8 mouse cellular contexts compared by ENCODE assay signal in the genomic region with DNA sequence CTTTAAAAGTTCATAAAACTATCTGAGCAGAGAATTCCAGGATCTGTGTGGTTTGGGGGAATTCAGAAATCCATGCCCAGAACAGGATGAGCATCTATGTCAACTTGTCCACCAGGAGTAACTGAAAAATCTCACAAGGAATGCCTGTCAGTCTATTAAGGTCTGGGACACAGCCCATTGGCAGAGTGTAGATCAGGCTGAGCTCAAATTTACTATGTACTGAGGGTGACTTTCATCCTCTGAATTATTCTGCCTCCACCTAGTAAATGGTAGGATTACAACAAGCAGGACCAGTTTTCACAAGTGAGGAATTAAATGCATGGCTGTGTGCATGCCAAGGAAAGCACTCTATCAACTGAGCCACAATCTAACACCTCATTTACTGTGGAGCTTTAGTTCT. TPM values are rescaled to one million over a fixed set of nuclear protein-coding genes. Genes with fewer than 3 reads are reported as not detected.
DNase-seq lines count a peak whose midpoint lies in the region; ATAC-seq and TF ChIP-seq lines count a peak whose summit lies in the region.

No protein-coding gene starts in this region.

- no peak for TF ChIP-seq CTCF in cerebellum, adult 2 months (IDR thresholded peaks at IDR 0.05; ENCODE audit: borderline replicate concordance, insufficient read depth, low read depth, low read length)
- 0 out of 2 replicates have a peak, but pooled peaks have one; percentile 4 for TF ChIP-seq CTCF in layer of hippocampus, adult 2 months (conservative IDR thresholded peaks at IDR 0.05)
- no peak for TF ChIP-seq CTCF in liver, postnatal 0 days (IDR thresholded peaks at IDR 0.05; ENCODE audit: low read depth)

- H3K4me2 ChIP-seq in hindbrain, embryonic 14.5 days (replicated peaks), result no peak overlapping the region
- no peak overlapping the region for H3K4me2 ChIP-seq in neural tube, embryonic 15.5 days
- H3K4me2 ChIP-seq in liver, postnatal 0 days (ENCODE audit: low read depth, low read length), result no peak overlapping the region

- no peak for TF ChIP-seq EP300 in liver, postnatal 0 days (IDR thresholded peaks at IDR 0.05; ENCODE audit: low read depth)

- H3K27ac ChIP-seq in cerebellum, adult 2 months (ENCODE audit: insufficient read depth, low read length), result peak overlapping the region; percentile 23; the same call in 1 of the 2 replicates
- H3K27ac ChIP-seq in layer of hippocampus, adult 2 months, result peak overlapping the region; percentile 80
- peak overlapping the region; percentile 74 for H3K27ac ChIP-seq in hindbrain, embryonic 14.5 days
- H3K27ac ChIP-seq in neural tube, embryonic 15.5 days (replicated peaks), result peak overlapping the region; percentile 19; the same call in 1 of the 2 replicates
- no peak overlapping the region for H3K27ac ChIP-seq in liver, postnatal 0 days (ENCODE audit: low read depth)

- H3K36me3 ChIP-seq in hindbrain, embryonic 14.5 days (replicated peaks; ENCODE audit: control insufficient read depth, insufficient read depth), result peaks cover 7% of the 10 kb centered on the region
- H3K36me3 ChIP-seq in neural tube, embryonic 15.5 days, result peaks cover 7% of the 10 kb centered on the region
- peaks cover 7% of the 10 kb centered on the region for H3K36me3 ChIP-seq in liver, postnatal 0 days (replicated peaks; ENCODE audit: insufficient read depth, low read length)

- DNase-seq in cerebellum, adult 2 months, result no peak
- DNase-seq in cerebellum, postnatal 10 days, result no peak
- DNase-seq in layer of hippocampus, adult 2 months (ENCODE audit: low spot score in 2 of 2), result no peak
- no peak for DNase-seq in layer of hippocampus, adult 11-12 months (ENCODE audit: low spot score)
- DNase-seq in hindbrain, embryonic 14.5 days (ENCODE audit: low spot score), result no peak
- DNase-seq in thymus, adult 18-20 months, result no peak
- DNase-seq in liver, postnatal 0 days, result no peak

- no peak for ATAC-seq in hindbrain, embryonic 14.5 days (ENCODE audit: low FRiP score)
- ATAC-seq in neural tube, embryonic 15.5 days (ENCODE audit: low FRiP score), result no peak
- no peak for ATAC-seq in liver, postnatal 0 days

- H3K4me1 ChIP-seq in cerebellum, adult 2 months (ENCODE audit: control insufficient read depth, insufficient read depth, low read length), result peaks cover 13% of the 10 kb centered on the region; the same call in 1 of the 2 replicates
- H3K4me1 ChIP-seq in hindbrain, embryonic 14.5 days (replicated peaks; ENCODE audit: control insufficient read depth, insufficient read depth, low read length), result peaks cover 8% of the 10 kb centered on the region; the same call in 1 of the 2 replicates
- peaks cover 10% of the 10 kb centered on the region for H3K4me1 ChIP-seq in neural tube, embryonic 15.5 days
- H3K4me1 ChIP-seq in liver, postnatal 0 days (ENCODE audit: insufficient read depth), result no peaks in the 10 kb centered on the region

- TF ChIP-seq POLR2A in cerebellum, adult 2 months (IDR thresholded peaks at IDR 0.05; ENCODE audit: borderline replicate concordance, insufficient read depth, low read length), result no peak

- H3K27me3 ChIP-seq in cerebellum, adult 2 months (ENCODE audit: control insufficient read depth, insufficient read depth, low read length), result no peaks in the 10 kb centered on the region
- no peaks in the 10 kb centered on the region for H3K27me3 ChIP-seq in hindbrain, embryonic 14.5 days (ENCODE audit: control insufficient read depth, insufficient read depth, low read length)
- H3K27me3 ChIP-seq in neural tube, embryonic 15.5 days (replicated peaks), result no peaks in the 10 kb centered on the region
- no peaks in the 10 kb centered on the region for H3K27me3 ChIP-seq in liver, postnatal 0 days (ENCODE audit: insufficient read depth, low read length)

- H3K9ac ChIP-seq in hindbrain, embryonic 14.5 days, result no peak overlapping the region
- no peak overlapping the region for H3K9ac ChIP-seq in neural tube, embryonic 15.5 days (replicated peaks)
- no peak overlapping the region for H3K9ac ChIP-seq in liver, postnatal 0 days (replicated peaks)

- H3K4me3 ChIP-seq in cerebellum, adult 2 months (replicated peaks; ENCODE audit: insufficient read depth, low read depth, low read length), result no peak overlapping the region
- H3K4me3 ChIP-seq in layer of hippocampus, adult 2 months, result no peak overlapping the region
- no peak overlapping the region for H3K4me3 ChIP-seq in hindbrain, embryonic 14.5 days (replicated peaks; ENCODE audit: low read length)
- no peak overlapping the region for H3K4me3 ChIP-seq in neural tube, embryonic 15.5 days (replicated peaks)
- H3K4me3 ChIP-seq in liver, postnatal 0 days (ENCODE audit: low read depth, low read length), result no peak overlapping the region

- no peaks in the 10 kb centered on the region for H3K9me3 ChIP-seq in hindbrain, embryonic 14.5 days (ENCODE audit: control insufficient read depth, low read length)
- no peaks in the 10 kb centered on the region for H3K9me3 ChIP-seq in neural tube, embryonic 15.5 days (replicated peaks)
- no peaks in the 10 kb centered on the region for H3K9me3 ChIP-seq in liver, postnatal 0 days (ENCODE audit: low read length)

RNA-seq across cellular contexts. Expression of gene Dennd5a, which starts 9.3 kb away (rescaled TPM):
- 270 TPM in 2 replicates for polyA plus RNA-seq in cerebellum, adult 2 months (2012; rRNA removed)
- total RNA-seq in layer of hippocampus, adult 2 months (2021), result 100 to 1,000 TPM; 211 to 212 TPM
- polyA plus RNA-seq in hindbrain, embryonic 14.5 days (2014; fragmentation: Nextera tagmentation; extraction: Ambion mirVana), result 55.3 and 56.0 TPM in 2 replicates
- 34.4 and 39.2 TPM in 2 replicates for polyA plus RNA-seq in neural tube, embryonic 15.5 days (2015; fragmentation: Nextera tagmentation; extraction: Ambion mirVana)
- 8.0 and 8.9 TPM in 2 replicates for polyA plus RNA-seq in liver, postnatal 0 days (2015; fragmentation: Nextera tagmentation; extraction: Ambion mirVana)

RNA-seq across cellular contexts. Expression of gene Tmem41b, which starts 17.2 kb away (rescaled TPM):
- polyA plus RNA-seq in cerebellum, adult 2 months (2012; rRNA removed), result 61.8 and 66.0 TPM in 2 replicates
- total RNA-seq in layer of hippocampus, adult 2 months (2021), result 10 to 100 TPM; 43.9 to 45.3 TPM
- polyA plus RNA-seq in hindbrain, embryonic 14.5 days (2014; fragmentation: Nextera tagmentation; extraction: Ambion mirVana), result 71.2 and 79.5 TPM in 2 replicates
- polyA plus RNA-seq in neural tube, embryonic 15.5 days (2015; fragmentation: Nextera tagmentation; extraction: Ambion mirVana), result 62.6 and 65.2 TPM in 2 replicates
- 26.9 and 27.7 TPM in 2 replicates for polyA plus RNA-seq in liver, postnatal 0 days (2015; fragmentation: Nextera tagmentation; extraction: Ambion mirVana)

RNA-seq across cellular contexts. Expression of gene Ipo7, which starts 48.5 kb away (rescaled TPM):
- 46.5 and 50.8 TPM in 2 replicates for polyA plus RNA-seq in cerebellum, adult 2 months (2012; rRNA removed)
- total RNA-seq in layer of hippocampus, adult 2 months (2021), result 100 to 1,000 TPM in 1 of 2 experiments, 10 to 100 TPM in 1; 97.9 to 101 TPM
- polyA plus RNA-seq in hindbrain, embryonic 14.5 days (2014; fragmentation: Nextera tagmentation; extraction: Ambion mirVana), result 16.1 and 22.1 TPM in 2 replicates
- polyA plus RNA-seq in neural tube, embryonic 15.5 days (2015; fragmentation: Nextera tagmentation; extraction: Ambion mirVana), result 43.6 and 44.8 TPM in 2 replicates
- polyA plus RNA-seq in liver, postnatal 0 days (2015; fragmentation: Nextera tagmentation; extraction: Ambion mirVana), result 10.7 and 11.9 TPM in 2 replicates
